Mouse (Mus musculus): Measurements from ENCODE around the gene Ankfn1.

Ankfn1 gene

GRCm38 (mm10) chr11:89696431-89697403, 80.7 kb downstream of the Ankfn1 start:
- ChIA-PET POLR2A (interaction anchor here in 2 of 4 experiments (0.6 to 0.7 kb wide), 3 partner anchors 19 to 636 kb away, joined by 3 to 9 read pairs (median 3); no protein-coding TSS in a partner anchor), CTCF (no interaction called here)

GRCm38 (mm10) chr11:89693686-89694085, 83.8 kb downstream of the Ankfn1 start:
- CTCF ChIA-PET = no interaction called here
- POLR2A ChIA-PET = no interaction called here

- ChIA-PET CTCF (no interaction called here), POLR2A (no interaction called here)
Observed at GRCm38 (mm10) chr11:89676922-89677321, 100.5 kb downstream of the Ankfn1 start.

GRCm38 (mm10) chr11:89673916-89674507, 103.4 kb downstream of the Ankfn1 start:
- ChIA-PET CTCF (no interaction called here), POLR2A (no interaction called here)

- ChIA-PET POLR2A (interaction anchor here in 1 of 4 experiments (1.0 kb wide), 1 partner anchor 40 kb away, joined by 3 read pairs; no protein-coding TSS in a partner anchor), CTCF (interaction anchor here in 1 of 4 experiments (0.6 kb wide), 1 partner anchor 445 kb away, joined by 3 read pairs; no protein-coding TSS in a partner anchor)
Observed at GRCm38 (mm10) chr11:89672510-89673085, 104.9 kb downstream of the Ankfn1 start.

- ChIA-PET POLR2A (no interaction called here), CTCF (no interaction called here)
Observed at GRCm38 (mm10) chr11:89665170-89665880, 112.1 kb downstream of the Ankfn1 start.

GRCm38 (mm10) chr11:89659048-89659447, 118.4 kb downstream of the Ankfn1 start:
- POLR2A ChIA-PET = no interaction called here
- CTCF ChIA-PET = interaction anchor here in 1 of 4 experiments (0.6 to 0.7 kb wide), 2 partner anchors 31 to 156 kb away, joined by 3 to 4 read pairs; no protein-coding TSS in a partner anchor

- CTCF ChIA-PET = no interaction called here
- POLR2A ChIA-PET = no interaction called here
Observed at GRCm38 (mm10) chr11:89656556-89656955, 120.9 kb downstream of the Ankfn1 start.

GRCm38 (mm10) chr11:89635740-89636139, 141.7 kb downstream of the Ankfn1 start:
- ChIA-PET POLR2A (interaction anchor here in 3 of 4 experiments (1.1 to 2.2 kb wide), 5 partner anchors 9 to 567 kb away, joined by 3 to 9 read pairs (median 3); no protein-coding TSS in a partner anchor), CTCF (interaction anchor here in 1 of 4 experiments (1.2 kb wide), 1 partner anchor 89 kb away, joined by 3 read pairs; no protein-coding TSS in a partner anchor)

GRCm38 (mm10) chr11:89631315-89631714, 146.1 kb downstream of the Ankfn1 start:
- ChIA-PET CTCF (interaction anchor here in 1 of 4 experiments (0.6 kb wide), 1 partner anchor 968 kb away, joined by 4 read pairs; no protein-coding TSS in a partner anchor), POLR2A (no interaction called here)

- POLR2A ChIA-PET = interaction anchor here in 1 of 4 experiments (0.8 kb wide), 1 partner anchor 15 kb away, joined by 3 read pairs; no protein-coding TSS in a partner anchor
- CTCF ChIA-PET = no interaction called here
Observed at GRCm38 (mm10) chr11:89628562-89628961, 148.9 kb downstream of the Ankfn1 start.

GRCm38 (mm10) chr11:89627232-89627631, 150.2 kb downstream of the Ankfn1 start:
- CTCF ChIA-PET = no interaction called here
- POLR2A ChIA-PET = interaction anchor here in 1 of 4 experiments (0.6 kb wide), 1 partner anchor 375 kb away, joined by 3 read pairs; no protein-coding TSS in a partner anchor

GRCm38 (mm10) chr11:89623698-89624445, 153.6 kb downstream of the Ankfn1 start:
- POLR2A ChIA-PET = no interaction called here

GRCm38 (mm10) chr11:89619955-89620354, 157.5 kb downstream of the Ankfn1 start:
- CTCF ChIA-PET = no interaction called here
- POLR2A ChIA-PET = interaction anchor here in 3 of 4 experiments (1.0 to 1.8 kb wide), 3 partner anchors 8 to 12 kb away, joined by 3 to 8 read pairs (median 4); no protein-coding TSS in a partner anchor

More at GRCm38 (mm10) chr11:89623698-89624445, 153.6 kb downstream of the Ankfn1 start:
- CTCF ChIA-PET = no interaction called here

- POLR2A ChIA-PET = no interaction called here
- CTCF ChIA-PET = no interaction called here
Observed at GRCm38 (mm10) chr11:89615806-89616205, 161.6 kb downstream of the Ankfn1 start.

- POLR2A ChIA-PET = interaction anchor here in 3 of 4 experiments (0.7 to 1.8 kb wide), 9 partner anchors 8 to 62 kb away, joined by 3 to 9 read pairs (median 5); no protein-coding TSS in a partner anchor
- CTCF ChIA-PET = interaction anchor here in 1 of 4 experiments (1.3 kb wide), 1 partner anchor 66 kb away, joined by 3 read pairs; no protein-coding TSS in a partner anchor
Observed at GRCm38 (mm10) chr11:89611596-89611995, 165.9 kb downstream of the Ankfn1 start.

GRCm38 (mm10) chr11:89608071-89608470, 169.4 kb downstream of the Ankfn1 start:
- ChIA-PET CTCF (no interaction called here), POLR2A (interaction anchor here in 1 of 4 experiments (0.6 to 1.2 kb wide), 2 partner anchors 13 to 100 kb away, joined by 3 to 5 read pairs; no protein-coding TSS in a partner anchor)

GRCm38 (mm10) chr11:89607270-89607669, 170.2 kb downstream of the Ankfn1 start:
- CTCF ChIA-PET = no interaction called here
- POLR2A ChIA-PET = no interaction called here
